Mouse (Mus musculus) G1E (cell line): Measurements from ENCODE around the gene Mtus2.

Experiments
- CTCF ChIP-seq: IDR thresholded peaks from 2 replicates; pipeline ENCODE4 v1.5.1; 2012; ENCODE audit warnings: low read depth, low read length, inconsistent platforms, mixed read lengths
- GATA2 ChIP-seq: IDR thresholded peaks from 2 replicates; pipeline ENCODE4 v1.6.1; 2012; ENCODE audit warnings: low read depth, low read length, inconsistent platforms, borderline replicate concordance
- TAL1 ChIP-seq: conservative IDR thresholded peaks from 2 replicates; pipeline ENCODE4 v1.6.1; 2012; ENCODE audit warnings: low read depth, low read length, inconsistent platforms, mixed read lengths

GRCm38 (mm10) chr5:148302968-148303367 is 345.8 kb downstream of the Mtus2 start:
- TF ChIP-seq CTCF = no peak
- no peak for TF ChIP-seq TAL1
- no peak for TF ChIP-seq GATA2
